Mouse (Mus musculus) embryonic stem cell, embryonic (primary cell): ENCODE measurements around the gene Vmn1r159.
"Not testable (repeated sequence)": the region's sequence is repeated elsewhere in the genome, so short reads cannot be mapped to it uniquely, and the experiment has no call there.

Source experiments
- CTCF ChIA-PET, 4 experiments: fragments of 300-600 bp in 2 of 4; fragments of 350-600 bp in 2 of 4; sonication (Branson Sonifier 250); formaldehyde crosslinking; loops; one replicate each; lab custom pipeline; 2022; ENCODE audit warnings: inconsistent platforms in 2 of 4; lab: Charles Lee
- POLR2A ChIA-PET, 4 experiments: fragments of 300-600 bp in 2 of 4; fragments of 350-600 bp in 2 of 4; sonication (Branson Sonifier 250); formaldehyde crosslinking; loops; one replicate each; lab custom pipeline; 2022; ENCODE audit warnings: antibody characterized with exemption in 4 of 4, inconsistent platforms in 1 of 4; lab: Charles Lee

The Vmn1r159 gene

DNA sequence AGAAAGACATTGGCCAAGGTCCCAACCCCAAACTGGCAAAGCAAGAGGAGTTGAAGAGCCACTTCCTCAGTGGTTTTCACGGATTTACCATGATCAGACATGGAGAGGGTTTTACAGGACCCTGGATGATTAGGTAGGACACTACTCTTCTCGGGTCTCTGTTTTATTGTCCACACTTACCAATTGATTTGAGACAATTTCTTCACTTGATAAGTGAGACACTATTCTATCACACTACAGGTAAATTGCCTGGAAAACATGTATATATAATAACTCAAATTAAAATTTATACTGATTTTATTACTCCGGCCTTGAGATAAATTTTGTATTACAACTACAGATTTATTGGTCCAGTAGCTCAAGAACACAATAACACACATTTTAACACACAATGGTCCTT, at the start of gene Vmn1r159:
Vmn1r159 (minus strand) TSS at position 101 of the 400 bp plus-strand sequence.
- CTCF ChIA-PET, POLR2A ChIA-PET: not testable (repeated sequence)

GRCm38 (mm10) chr7:22870924-22871323, 27.5 kb upstream of the Vmn1r159 start, which contains the start of gene Vmn1r160:
Vmn1r160 (plus strand) TSS chr7:22871224.
- POLR2A ChIA-PET, CTCF ChIA-PET: not testable (repeated sequence)
